Mouse (Mus musculus): ENCODE data around the gene Ifi205. TPM values are rescaled to one million over a fixed set of nuclear protein-coding genes. Genes with fewer than 3 reads are reported as not detected.
"Not testable (repeated sequence)": the region's sequence is repeated elsewhere in the genome, so short reads cannot be mapped to it uniquely, and the experiment has no call there.

Ifi205 gene
- polyA plus RNA-seq, 1 experiment from 2014 or later: not detected

DNA sequence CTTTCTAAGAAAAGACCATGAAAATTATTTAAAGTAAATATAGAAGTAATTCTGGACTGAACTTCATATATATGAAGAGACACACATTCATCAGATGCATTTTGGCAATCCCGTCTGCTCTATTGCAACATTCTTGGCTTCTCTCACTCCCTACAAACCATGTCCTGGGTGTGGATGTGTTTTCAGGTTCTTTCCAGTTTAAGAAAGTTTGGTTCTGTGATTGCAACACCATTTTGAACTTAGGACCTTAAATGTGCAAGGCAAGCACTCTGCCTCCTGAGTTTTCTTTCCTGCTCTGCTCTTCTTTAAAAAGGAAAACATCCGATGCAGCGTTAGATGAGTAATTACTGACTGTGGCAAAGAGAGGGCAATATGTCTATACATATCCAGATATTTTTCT lies 6.9 kb upstream of the Ifi205 start:
- DNase-seq (ENCODE audit: low spot score): no peak
- no peaks in the 10 kb centered on the region for H3K9me3 ChIP-seq (replicated peaks)
- 95% methylated on average over 3 of the region's 3 CpGs for WGBS
- H3K27me3 ChIP-seq (ENCODE audit: low read depth, poor library complexity, severe bottlenecking): no peaks in the 10 kb centered on the region
- H3K36me3 ChIP-seq: no peaks in the 10 kb centered on the region
- H3K4me3 ChIP-seq: no peak overlapping the region
- no peak overlapping the region for H3K27ac ChIP-seq
- H3K4me1 ChIP-seq: no peaks in the 10 kb centered on the region

DNA sequence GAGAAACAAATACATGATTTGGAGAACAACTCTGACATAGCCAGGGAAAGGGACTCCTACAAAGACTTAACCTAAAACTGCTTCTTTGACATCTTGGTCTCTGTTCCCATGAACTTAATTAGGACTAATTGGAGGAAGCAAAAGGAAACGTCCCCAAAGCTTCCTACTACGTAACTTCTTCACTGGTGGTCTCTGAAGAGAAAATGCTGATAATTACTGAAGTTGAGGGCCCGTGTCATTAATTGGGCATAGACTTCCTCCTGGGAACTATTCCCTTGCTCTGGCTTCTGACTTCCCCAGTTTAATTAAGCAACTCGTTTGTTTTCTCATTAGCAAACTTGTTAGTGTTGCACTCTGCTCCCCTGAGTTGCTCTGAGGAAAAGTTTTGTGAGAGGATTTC lies 4.2 kb upstream of the Ifi205 start:
- WGBS: 51% methylated on average over 4 of the region's 4 CpGs
- no peaks in the 10 kb centered on the region for H3K27me3 ChIP-seq (ENCODE audit: low read depth, poor library complexity, severe bottlenecking)
- DNase-seq (ENCODE audit: low spot score): no peak
- no peaks in the 10 kb centered on the region for H3K9me3 ChIP-seq (replicated peaks)
- no peaks in the 10 kb centered on the region for H3K36me3 ChIP-seq
- H3K4me1 ChIP-seq: no peaks in the 10 kb centered on the region
- H3K4me3 ChIP-seq: no peak overlapping the region
- H3K27ac ChIP-seq: no peak overlapping the region

DNA sequence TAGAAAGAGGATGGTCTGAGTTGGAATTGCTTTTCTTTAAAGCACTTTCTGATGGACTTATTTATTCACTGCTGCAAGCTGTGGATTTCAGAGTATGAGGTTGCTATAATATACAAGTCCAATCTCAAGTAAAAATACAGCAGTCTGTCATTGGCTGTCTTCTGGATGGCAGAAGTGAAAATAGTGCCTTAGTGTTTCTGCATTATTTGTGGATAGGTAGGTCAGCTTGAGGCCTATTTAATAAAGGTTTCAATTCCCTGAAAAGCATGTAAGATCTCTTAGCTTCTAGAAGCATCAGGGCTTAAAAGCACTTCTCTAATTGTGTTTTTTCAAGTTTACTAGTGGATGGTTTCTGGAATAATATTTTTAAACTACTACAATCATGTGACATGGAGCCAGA lies 24.6 kb downstream of the Ifi205 start:
- not testable (repeated sequence) for H3K27me3 ChIP-seq (ENCODE audit: low read depth, poor library complexity, severe bottlenecking); DNase-seq (ENCODE audit: low spot score); H3K4me1 ChIP-seq; H3K9me3 ChIP-seq (replicated peaks); H3K36me3 ChIP-seq; H3K4me3 ChIP-seq; H3K27ac ChIP-seq

- H3K36me3 ChIP-seq; DNase-seq (ENCODE audit: low spot score); H3K27me3 ChIP-seq (ENCODE audit: low read depth, poor library complexity, severe bottlenecking); H3K9me3 ChIP-seq (replicated peaks); H3K4me1 ChIP-seq; H3K27ac ChIP-seq; H3K4me3 ChIP-seq: not testable (repeated sequence)
- WGBS: 89% methylated on average over 2 of the region's 3 CpGs
These were observed 27.1 kb downstream of the Ifi205 start for GRCm38 (mm10) chr1:174004352-174005109.

DNA sequence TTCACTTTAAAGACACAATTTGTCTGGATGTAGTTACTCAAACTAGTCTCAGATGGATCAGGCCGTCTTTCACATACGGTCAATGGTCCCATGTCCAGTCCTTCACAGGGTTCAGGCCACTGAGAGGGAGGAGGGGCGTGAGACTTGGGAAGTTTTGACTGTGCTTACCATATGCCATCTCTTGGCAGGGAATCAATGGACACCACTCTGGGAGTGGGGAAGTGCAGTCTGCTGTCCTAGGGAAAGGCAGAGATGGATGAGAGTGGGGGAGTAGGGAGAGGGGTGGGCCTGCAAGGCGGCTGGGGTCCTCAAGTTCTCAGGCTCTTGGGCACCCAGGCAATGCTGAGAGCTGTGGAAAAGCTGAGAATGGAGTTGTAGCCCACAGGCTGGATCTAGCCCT lies 36.6 kb downstream of the Ifi205 start:
- 90% methylated on average over 4 of the region's 4 CpGs for WGBS
- Histone ChIP-seq H3K4me3 (no peak overlapping the region), H3K36me3 (no peaks in the 10 kb centered on the region), H3K9me3 (replicated peaks) (no peaks in the 10 kb centered on the region), H3K27me3 (ENCODE audit: low read depth, poor library complexity, severe bottlenecking) (no peaks in the 10 kb centered on the region), H3K4me1 (no peaks in the 10 kb centered on the region), H3K27ac (no peak overlapping the region)
- no peak for DNase-seq (ENCODE audit: low spot score)

DNA sequence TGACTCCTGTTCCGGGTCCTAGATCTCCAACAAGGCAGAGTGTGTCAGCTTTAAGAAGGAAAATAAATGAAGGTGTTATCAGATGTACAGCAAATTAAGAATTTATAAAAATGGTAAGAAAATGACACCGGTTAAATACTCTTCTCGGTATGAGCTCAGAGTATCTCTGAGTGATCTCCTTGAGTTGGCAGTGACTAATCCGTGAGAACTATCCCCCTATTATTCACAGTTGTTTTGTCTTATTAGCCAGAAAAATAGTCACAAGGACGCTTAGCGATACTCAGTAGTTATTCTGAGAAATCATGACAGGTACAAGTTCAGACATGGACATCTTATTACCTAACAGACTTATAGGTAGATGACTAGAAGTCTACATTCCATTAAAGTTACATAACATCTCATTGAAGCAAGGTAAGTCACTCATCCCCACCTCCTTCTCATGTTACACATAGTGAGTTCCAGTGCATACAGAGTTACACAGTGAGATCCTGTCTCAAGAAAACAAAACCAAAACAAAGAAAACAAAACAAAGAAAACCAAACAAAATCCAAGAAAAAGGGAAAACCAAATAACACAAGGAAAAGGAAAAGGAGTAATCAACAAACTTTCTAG lies 48.8 kb downstream of the Ifi205 start, which contains the start of gene Ifi202b:
Ifi202b (minus strand) TSS at position 51 of the 612 bp plus-strand sequence.
- WGBS: 90% methylated on average over 6 of the region's 6 CpGs
- not testable (repeated sequence) for H3K27ac ChIP-seq; H3K36me3 ChIP-seq; DNase-seq (ENCODE audit: low spot score); H3K27me3 ChIP-seq (ENCODE audit: low read depth, poor library complexity, severe bottlenecking); H3K9me3 ChIP-seq (replicated peaks); H3K4me3 ChIP-seq; H3K4me1 ChIP-seq

DNA sequence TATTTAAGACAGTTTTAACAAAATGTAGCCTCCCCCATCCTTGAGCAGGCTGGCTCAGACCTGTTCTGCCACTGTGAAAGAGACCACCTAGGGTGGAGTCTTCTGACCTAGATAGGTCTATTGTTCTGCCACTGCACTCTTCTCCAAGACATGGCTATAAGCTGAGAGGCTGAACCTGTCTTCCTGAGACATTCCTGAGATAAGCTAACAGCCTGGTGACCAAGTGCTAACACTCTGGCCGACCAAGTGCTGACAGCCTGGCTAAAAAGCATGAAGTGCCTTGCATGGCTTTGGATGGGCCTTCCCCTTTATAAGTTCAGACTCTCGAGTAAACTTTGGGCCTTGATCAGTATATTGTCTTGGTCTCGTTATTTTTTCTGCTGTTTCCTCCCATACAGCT lies 50.6 kb downstream of the Ifi205 start:
- not testable (repeated sequence) for H3K4me1 ChIP-seq; H3K36me3 ChIP-seq; DNase-seq (ENCODE audit: low spot score); H3K27me3 ChIP-seq (ENCODE audit: low read depth, poor library complexity, severe bottlenecking); H3K27ac ChIP-seq; H3K4me3 ChIP-seq; H3K9me3 ChIP-seq (replicated peaks)
- 61% methylated on average over 3 of the region's 3 CpGs for WGBS

DNA sequence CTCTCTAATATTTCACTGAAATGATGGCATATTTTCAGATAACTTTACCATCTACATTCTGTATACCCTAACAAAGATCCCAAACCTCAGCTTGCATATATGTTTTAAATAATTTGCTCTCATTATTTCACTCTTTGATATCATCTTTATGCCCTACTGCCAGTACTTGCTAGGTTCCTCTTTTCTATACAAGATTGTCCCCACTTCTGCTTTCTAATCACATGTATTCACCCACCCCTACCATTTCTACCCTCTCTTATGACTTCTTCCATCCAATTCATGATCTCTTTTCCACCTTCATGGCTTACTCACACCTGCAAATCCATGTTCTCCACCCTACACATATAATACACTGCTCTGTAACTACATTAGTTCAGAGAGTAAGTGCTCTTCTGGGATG lies 54.0 kb downstream of the Ifi205 start:
- no peaks in the 10 kb centered on the region for H3K27me3 ChIP-seq (ENCODE audit: low read depth, poor library complexity, severe bottlenecking)
- no peaks in the 10 kb centered on the region for H3K4me1 ChIP-seq
- H3K4me3 ChIP-seq: no peak overlapping the region
- H3K9me3 ChIP-seq (replicated peaks): no peaks in the 10 kb centered on the region
- DNase-seq (ENCODE audit: low spot score): no peak
- H3K36me3 ChIP-seq: no peaks in the 10 kb centered on the region
- no peak overlapping the region for H3K27ac ChIP-seq

DNA sequence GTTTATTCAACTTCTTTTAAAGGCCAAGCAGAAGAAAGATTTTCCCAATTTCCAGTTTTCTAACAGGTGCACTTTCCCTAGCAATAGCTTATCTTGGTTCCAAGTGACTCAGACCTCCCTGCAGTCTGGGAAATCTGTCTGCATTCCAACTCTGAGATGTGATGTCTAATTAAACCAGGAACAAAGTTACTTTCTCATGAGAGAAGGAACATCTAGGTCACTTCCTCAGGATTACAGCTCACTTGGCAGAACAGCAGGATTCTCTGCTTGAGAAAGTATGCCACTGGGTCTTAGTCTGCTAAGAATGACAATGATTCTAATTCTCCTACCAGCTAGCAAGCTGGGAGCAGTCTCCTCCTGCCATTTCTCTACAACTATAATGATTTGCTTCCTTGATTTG lies 58.5 kb downstream of the Ifi205 start:
- DNase-seq (ENCODE audit: low spot score): no peak
- H3K27ac ChIP-seq: no peak overlapping the region

More for the DNA sequence above, 58.5 kb downstream of the Ifi205 start:
- no peak overlapping the region for H3K4me3 ChIP-seq
- no peaks in the 10 kb centered on the region for H3K4me1 ChIP-seq
- H3K36me3 ChIP-seq: no peaks in the 10 kb centered on the region
- H3K9me3 ChIP-seq (replicated peaks): no peaks in the 10 kb centered on the region
- no peaks in the 10 kb centered on the region for H3K27me3 ChIP-seq (ENCODE audit: low read depth, poor library complexity, severe bottlenecking)

Other genes with a start within 250 kb of the Ifi205 start
- gene Ifi211, start 118.8 kb downstream of the Ifi205 start, polyA plus RNA-seq (2016; fragmentation: Nextera tagmentation; extraction: Ambion mirVana): 0.19 TPM in 1 of 2 replicates, not detected in the other
- gene Mndal, start 89.3 kb downstream of the Ifi205 start, polyA plus RNA-seq (2016; fragmentation: Nextera tagmentation; extraction: Ambion mirVana): 0.43 TPM in 1 of 2 replicates, not detected in the other
- gene Ifi203, start 89.1 kb downstream of the Ifi205 start, polyA plus RNA-seq (2016; fragmentation: Nextera tagmentation; extraction: Ambion mirVana): not detected in 2 replicates
- gene Ifi202b, start 49.1 kb downstream of the Ifi205 start, polyA plus RNA-seq (2016; fragmentation: Nextera tagmentation; extraction: Ambion mirVana): not detected in 2 replicates
- not detected in 2 replicates for gene Olfr433, start 8.9 kb upstream of the Ifi205 start, polyA plus RNA-seq (2016; fragmentation: Nextera tagmentation; extraction: Ambion mirVana)
- not detected in 2 replicates for gene Olfr432, start 17.4 kb upstream of the Ifi205 start, polyA plus RNA-seq (2016; fragmentation: Nextera tagmentation; extraction: Ambion mirVana)
- gene Olfr430, start 34.8 kb upstream of the Ifi205 start, polyA plus RNA-seq (2016; fragmentation: Nextera tagmentation; extraction: Ambion mirVana): not detected in 2 replicates
- gene Olfr429, start 52.5 kb upstream of the Ifi205 start, polyA plus RNA-seq (2016; fragmentation: Nextera tagmentation; extraction: Ambion mirVana): not detected in 2 replicates
- not detected in 2 replicates for gene Olfr427, start 65.1 kb upstream of the Ifi205 start, polyA plus RNA-seq (2016; fragmentation: Nextera tagmentation; extraction: Ambion mirVana)
- not detected in 2 replicates for gene Olfr231, start 89.4 kb upstream of the Ifi205 start, polyA plus RNA-seq (2016; fragmentation: Nextera tagmentation; extraction: Ambion mirVana)
- gene Olfr424, start 99.7 kb upstream of the Ifi205 start, polyA plus RNA-seq (2016; fragmentation: Nextera tagmentation; extraction: Ambion mirVana): not detected in 2 replicates
- gene Olfr420, start 123.8 kb upstream of the Ifi205 start, polyA plus RNA-seq (2016; fragmentation: Nextera tagmentation; extraction: Ambion mirVana): not detected in 2 replicates
- gene Spta1, start 141.0 kb upstream of the Ifi205 start, polyA plus RNA-seq (2016; fragmentation: Nextera tagmentation; extraction: Ambion mirVana): 1.4 TPM in 2 replicates
- gene Olfr419, start 220.3 kb upstream of the Ifi205 start, polyA plus RNA-seq (2016; fragmentation: Nextera tagmentation; extraction: Ambion mirVana): not detected in 2 replicates

Measured in limb, embryonic 10.5 days (tissue).